Mouse (Mus musculus): ENCODE measurements at regions not wholly inside any gene's neighbourhood (a gene's known extent, or its start where the extent isn't known, plus 50 kb on each side); places are given as distances from the start of the nearest gene placed in this dataset.

- Histone ChIP-seq H3K4me1 (no peaks in the 10 kb centered on the region), H3K36me3 (no peaks in the 10 kb centered on the region), H3K9me3 (replicated peaks) (no peaks in the 10 kb centered on the region), H3K4me2 (no peak overlapping the region), H3K9ac (no peak overlapping the region), H3K4me3 (replicated peaks) (no peak overlapping the region), H3K27ac (no peak overlapping the region), H3K27me3 (peaks cover 5% of the 10 kb centered on the region; the same call in 1 of the 2 replicates)
- WGBS: 82% methylated on average over 7 of the region's 7 CpGs
- ATAC-seq (replicated peaks; ENCODE audit: low FRiP score): no peak
Measured at GRCm38 (mm10) chr8:10831864-10832263, 176.4 kb downstream of the Irs2 start.

GRCm38 (mm10) chr8:10831277-10831676, 177.0 kb downstream of the Irs2 start:
- 74% methylated on average over 6 of the region's 6 CpGs for WGBS
- Histone ChIP-seq H3K4me1 (no peaks in the 10 kb centered on the region), H3K4me3 (replicated peaks) (no peak overlapping the region), H3K36me3 (no peaks in the 10 kb centered on the region), H3K9ac (no peak overlapping the region), H3K27me3 (peaks cover 5% of the 10 kb centered on the region; the same call in 1 of the 2 replicates), H3K9me3 (replicated peaks) (no peaks in the 10 kb centered on the region), H3K27ac (no peak overlapping the region), H3K4me2 (no peak overlapping the region)
- no peak for ATAC-seq (replicated peaks; ENCODE audit: low FRiP score)

DNA sequence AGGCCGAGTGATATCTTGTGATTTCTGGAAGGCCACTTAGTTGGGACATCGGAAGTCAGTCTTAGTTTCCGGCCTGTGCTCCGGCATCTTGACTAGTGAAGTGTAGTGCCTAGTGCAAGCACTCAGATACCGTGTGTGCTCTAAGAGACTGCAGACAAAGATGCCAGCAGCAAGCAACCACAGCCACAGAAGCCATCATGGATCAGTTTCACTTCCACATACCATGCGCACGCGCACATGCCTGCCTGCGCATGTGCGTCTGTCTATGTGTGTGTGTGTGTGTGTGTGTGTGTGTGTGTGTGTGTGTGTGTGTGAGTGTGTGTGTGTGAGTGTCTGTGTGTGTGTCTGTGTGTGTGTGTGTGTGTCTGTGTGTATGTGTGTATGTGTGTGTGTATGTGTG, 177.4 kb downstream of the Irs2 start:
- no peak for ATAC-seq (replicated peaks; ENCODE audit: low FRiP score)
- Histone ChIP-seq H3K27me3 (peaks cover 5% of the 10 kb centered on the region; the same call in 1 of the 2 replicates), H3K4me1 (no peaks in the 10 kb centered on the region), H3K36me3 (no peaks in the 10 kb centered on the region), H3K27ac (no peak overlapping the region), H3K9me3 (replicated peaks) (no peaks in the 10 kb centered on the region), H3K4me2 (no peak overlapping the region), H3K4me3 (replicated peaks) (no peak overlapping the region), H3K9ac (no peak overlapping the region)
- 86% methylated on average over 10 of the region's 10 CpGs for WGBS

DNA sequence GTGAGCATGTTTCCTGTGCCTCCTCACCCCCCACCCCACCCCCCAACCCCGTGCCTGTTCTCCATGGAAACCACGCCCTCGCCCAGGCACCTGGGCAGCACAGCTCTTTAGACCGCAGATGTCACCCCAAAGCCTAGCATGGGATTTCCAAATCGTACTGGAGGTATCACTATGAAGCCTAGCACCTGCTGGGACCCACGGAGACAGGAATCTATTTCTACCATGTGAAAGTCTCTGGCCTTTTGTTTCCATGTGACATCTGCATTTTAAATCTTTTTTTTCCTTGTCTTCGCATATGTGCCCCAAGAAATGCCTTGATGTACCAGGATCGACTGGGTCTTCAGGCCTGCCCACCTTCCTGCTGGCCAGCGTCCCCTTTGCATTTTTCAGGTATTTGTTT, 179.7 kb downstream of the Irs2 start:
- H3K27ac ChIP-seq: no peak overlapping the region
- no peak overlapping the region for H3K4me2 ChIP-seq
- WGBS: 43% methylated on average over 9 of the region's 9 CpGs
- ATAC-seq (replicated peaks; ENCODE audit: low FRiP score): no peak
- no peak overlapping the region for H3K4me3 ChIP-seq (replicated peaks)
- H3K9me3 ChIP-seq (replicated peaks): no peaks in the 10 kb centered on the region
- H3K4me1 ChIP-seq: no peaks in the 10 kb centered on the region
- no peak overlapping the region for H3K9ac ChIP-seq
- no peaks in the 10 kb centered on the region for H3K36me3 ChIP-seq
- peaks cover 5% of the 10 kb centered on the region; the same call in 1 of the 2 replicates for H3K27me3 ChIP-seq

DNA sequence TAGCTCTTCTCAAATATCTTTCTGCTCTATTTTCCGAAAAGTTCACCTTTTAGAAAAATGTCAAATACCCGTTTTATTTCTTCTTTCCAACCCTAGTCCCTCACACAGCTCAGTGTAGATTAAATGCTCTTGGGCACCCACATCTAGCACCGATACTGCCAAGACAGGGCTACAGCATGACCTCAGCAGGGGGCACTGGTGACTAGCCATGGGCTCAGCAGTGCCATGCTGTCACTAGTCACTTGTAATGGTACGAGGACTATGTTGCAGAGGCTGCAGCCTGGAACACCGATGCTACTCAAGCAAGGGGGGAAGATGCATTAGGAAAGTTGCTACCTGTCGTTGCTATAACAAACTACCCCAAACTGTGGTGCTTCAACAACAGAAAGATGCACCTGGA, 180.7 kb downstream of the Irs2 start:
- H3K9me3 ChIP-seq (replicated peaks): no peaks in the 10 kb centered on the region
- H3K9ac ChIP-seq: no peak overlapping the region
- H3K4me1 ChIP-seq: no peaks in the 10 kb centered on the region
- H3K4me3 ChIP-seq (replicated peaks): no peak overlapping the region
- no peaks in the 10 kb centered on the region for H3K36me3 ChIP-seq
- no peak overlapping the region for H3K27ac ChIP-seq
- H3K27me3 ChIP-seq: peaks cover 5% of the 10 kb centered on the region; the same call in 1 of the 2 replicates
- no peak for ATAC-seq (replicated peaks; ENCODE audit: low FRiP score)
- no peak overlapping the region for H3K4me2 ChIP-seq
- WGBS: 84% methylated on average over 6 of the region's 6 CpGs

DNA sequence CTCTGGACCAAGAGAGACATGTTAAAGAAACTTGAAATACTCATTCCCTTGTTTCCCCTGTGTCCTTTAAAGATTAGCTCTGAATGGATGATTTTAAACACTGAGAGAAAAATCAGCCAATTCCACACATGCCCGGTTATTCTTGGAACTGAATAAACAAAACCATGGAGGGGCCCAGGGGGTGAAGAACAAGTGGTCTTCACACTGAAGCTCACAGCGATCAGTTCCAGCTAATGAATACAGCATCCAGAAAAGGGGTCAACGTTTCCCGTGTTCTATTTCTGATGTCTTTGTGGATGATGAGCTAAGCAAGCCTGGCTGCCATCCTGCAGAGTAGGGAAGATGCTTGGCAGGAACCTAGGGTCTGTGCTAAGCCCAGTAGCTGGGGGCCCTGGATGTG, 182.3 kb downstream of the Irs2 start:
- H3K4me3 ChIP-seq (replicated peaks): no peak overlapping the region
- 78% methylated on average over 4 of the region's 4 CpGs for WGBS
- no peak for ATAC-seq (replicated peaks; ENCODE audit: low FRiP score)

DNA sequence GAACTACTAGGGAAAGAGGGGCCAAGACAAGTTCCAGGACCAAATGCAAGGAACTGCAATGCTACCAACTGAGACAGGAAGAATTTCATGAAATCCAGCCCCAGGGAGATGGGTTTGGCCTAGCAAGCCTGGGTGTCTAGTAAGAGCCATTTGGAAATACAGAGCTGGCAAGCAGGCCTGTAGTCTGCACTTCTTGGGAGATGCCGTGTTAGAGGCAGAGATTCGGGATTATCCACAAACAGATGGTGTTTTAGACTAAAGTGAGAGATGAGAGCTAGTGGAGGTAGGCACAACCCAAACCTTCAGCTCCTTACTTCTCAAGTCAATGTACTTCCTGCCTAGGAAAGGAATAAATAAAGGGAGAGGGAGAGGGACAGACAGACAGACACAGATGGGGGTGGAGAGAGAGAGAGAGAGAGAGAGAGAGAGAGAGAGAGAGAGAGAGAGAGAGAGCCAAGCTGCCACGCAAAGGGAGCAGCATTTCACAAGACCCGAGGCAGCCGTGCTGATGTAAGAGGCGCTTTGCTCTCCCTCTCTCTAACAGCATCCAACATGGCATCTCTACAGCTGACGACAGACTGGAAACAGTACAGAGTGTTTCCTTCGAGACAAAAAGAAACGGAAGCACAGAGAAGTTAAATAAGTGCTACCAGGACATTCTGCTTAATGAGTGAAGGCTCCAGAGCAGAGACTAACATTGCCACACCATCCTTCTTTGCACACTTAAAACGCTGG, 182.9 kb downstream of the Irs2 start:
- ATAC-seq (replicated peaks; ENCODE audit: low FRiP score): no peak
- H3K27me3 ChIP-seq: peaks cover 5% of the 10 kb centered on the region; the same call in 1 of the 2 replicates
- no peaks in the 10 kb centered on the region for H3K4me1 ChIP-seq
- 78% methylated on average over 10 of the region's 10 CpGs for WGBS
- H3K36me3 ChIP-seq: no peaks in the 10 kb centered on the region
- no peak overlapping the region for H3K4me3 ChIP-seq (replicated peaks)
- H3K9ac ChIP-seq: no peak overlapping the region
- H3K27ac ChIP-seq: no peak overlapping the region
- no peaks in the 10 kb centered on the region for H3K9me3 ChIP-seq (replicated peaks)
- no peak overlapping the region for H3K4me2 ChIP-seq

More for the DNA sequence above, 182.3 kb downstream of the Irs2 start:
- Histone ChIP-seq H3K4me1 (no peaks in the 10 kb centered on the region), H3K36me3 (no peaks in the 10 kb centered on the region), H3K4me2 (no peak overlapping the region), H3K9ac (no peak overlapping the region), H3K9me3 (replicated peaks) (no peaks in the 10 kb centered on the region), H3K27ac (no peak overlapping the region), H3K27me3 (peaks cover 5% of the 10 kb centered on the region; the same call in 1 of the 2 replicates)

DNA sequence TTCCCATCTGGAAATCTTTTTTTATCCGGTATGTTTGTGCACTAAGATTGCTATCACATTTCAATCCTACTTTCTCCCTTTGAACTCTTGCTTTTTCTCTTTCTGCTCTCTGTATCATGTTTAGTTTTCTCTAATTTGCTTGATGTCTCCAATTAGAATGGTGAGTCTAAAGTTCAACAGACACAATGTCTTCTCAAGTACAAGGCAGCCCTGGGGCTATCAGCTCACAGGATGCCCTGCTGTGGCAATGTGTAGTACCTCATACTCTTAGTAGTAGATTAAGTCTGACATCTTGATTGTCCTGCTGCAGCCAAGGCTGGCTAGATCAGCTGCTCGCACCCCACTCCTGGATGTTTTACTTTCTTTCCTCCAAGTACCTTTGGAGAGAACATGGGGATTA, 186.4 kb downstream of the Irs2 start:
- no peak overlapping the region for H3K4me2 ChIP-seq

DNA sequence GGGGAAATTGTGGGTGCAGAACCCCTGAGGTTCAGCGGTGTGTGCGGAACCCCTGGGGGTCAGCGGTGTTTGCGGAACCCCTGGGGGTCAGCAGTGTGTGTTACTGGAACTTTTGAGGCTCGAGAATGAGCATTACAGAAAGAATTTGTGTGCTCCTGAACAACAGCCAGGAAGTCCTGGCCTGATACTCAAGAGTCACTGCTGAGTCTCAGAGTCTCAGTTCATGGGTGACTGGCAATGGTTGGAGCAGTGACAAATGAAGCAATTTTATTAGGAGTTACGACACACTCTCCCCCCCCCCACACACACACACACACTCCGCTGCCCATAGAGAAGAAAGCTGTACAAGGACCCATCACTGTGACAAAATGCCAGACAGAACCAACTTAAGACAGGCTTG, 193.8 kb downstream of the Irs2 start:
- Histone ChIP-seq H3K4me3 (replicated peaks) (no peak overlapping the region), H3K9ac (no peak overlapping the region), H3K4me2 (no peak overlapping the region), H3K9me3 (replicated peaks) (no peaks in the 10 kb centered on the region), H3K27me3 (no peaks in the 10 kb centered on the region), H3K4me1 (no peaks in the 10 kb centered on the region), H3K27ac (no peak overlapping the region), H3K36me3 (no peaks in the 10 kb centered on the region)
- ATAC-seq (replicated peaks; ENCODE audit: low FRiP score): no peak
- 72% methylated on average over 7 of the region's 7 CpGs for WGBS

More for the DNA sequence above, 186.4 kb downstream of the Irs2 start:
- H3K27me3 ChIP-seq: no peaks in the 10 kb centered on the region
- no peak for ATAC-seq (replicated peaks; ENCODE audit: low FRiP score)
- H3K36me3 ChIP-seq: no peaks in the 10 kb centered on the region
- H3K9ac ChIP-seq: no peak overlapping the region
- 74% methylated on average over 2 of the region's 2 CpGs for WGBS
- no peaks in the 10 kb centered on the region for H3K9me3 ChIP-seq (replicated peaks)
- H3K4me3 ChIP-seq (replicated peaks): no peak overlapping the region
- H3K27ac ChIP-seq: no peak overlapping the region
- no peaks in the 10 kb centered on the region for H3K4me1 ChIP-seq

DNA sequence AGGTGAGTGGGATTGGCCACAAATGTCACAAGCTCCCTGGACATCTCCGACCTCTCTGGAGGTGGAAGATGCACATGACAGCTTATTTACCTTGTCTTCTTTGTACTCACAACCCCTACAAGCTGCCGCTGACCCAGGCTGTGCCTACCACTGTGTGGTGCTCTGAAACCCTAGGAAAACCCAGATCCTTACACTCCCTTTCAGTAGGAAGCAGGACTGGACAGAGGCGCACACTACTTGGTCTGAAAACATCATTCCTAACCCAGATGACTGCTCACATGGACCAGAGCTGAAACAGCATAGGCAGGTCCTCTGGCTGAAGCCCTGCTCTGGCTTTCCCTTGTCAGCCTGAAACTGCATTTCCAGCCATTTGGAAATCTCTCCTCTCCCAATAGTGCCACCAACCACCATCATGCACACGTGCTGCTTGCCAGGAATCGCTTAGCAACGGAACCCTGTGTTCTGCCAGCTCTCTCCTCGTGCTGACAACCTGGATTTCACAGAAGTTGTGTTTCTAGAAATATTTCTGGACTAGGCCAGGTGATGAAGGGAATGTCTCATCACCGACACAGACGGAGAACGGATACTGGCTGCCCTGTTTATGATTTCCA, 196.1 kb downstream of the Irs2 start:
- Histone ChIP-seq H3K9me3 (replicated peaks) (no peaks in the 10 kb centered on the region), H3K27ac (no peak overlapping the region), H3K4me2 (no peak overlapping the region), H3K27me3 (peaks cover 7% of the 10 kb centered on the region; the same call in 1 of the 2 replicates), H3K4me1 (no peaks in the 10 kb centered on the region), H3K4me3 (replicated peaks) (no peak overlapping the region), H3K9ac (no peak overlapping the region), H3K36me3 (no peaks in the 10 kb centered on the region)
- ATAC-seq (replicated peaks; ENCODE audit: low FRiP score): no peak
- 74% methylated on average over 10 of the region's 10 CpGs for WGBS

DNA sequence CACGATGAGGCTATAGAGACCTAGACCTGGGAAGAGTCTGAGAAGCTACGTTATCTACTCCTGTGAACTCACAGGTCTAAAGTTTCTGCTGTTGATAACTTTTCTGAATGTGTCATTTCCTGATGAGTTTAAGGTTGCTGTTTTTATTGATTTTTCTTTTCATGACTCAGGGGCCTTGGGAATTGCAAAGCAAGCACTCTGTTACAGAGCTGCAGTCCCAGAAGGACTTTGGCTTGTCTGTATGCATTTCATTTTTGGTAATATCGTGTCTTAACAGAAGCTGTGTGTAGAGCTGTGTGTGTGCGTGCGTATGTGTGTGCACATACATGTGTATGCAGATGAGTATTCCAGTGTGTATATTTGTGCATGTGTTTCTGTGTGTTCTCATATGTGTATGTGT, 201.2 kb downstream of the Irs2 start:
- Histone ChIP-seq H3K4me1 (peaks cover 4% of the 10 kb centered on the region; the same call in 1 of the 2 replicates), H3K4me2 (no peak overlapping the region), H3K4me3 (replicated peaks) (no peak overlapping the region), H3K27me3 (peaks cover 21% of the 10 kb centered on the region; the same call in 1 of the 2 replicates), H3K27ac (no peak overlapping the region), H3K9ac (no peak overlapping the region), H3K36me3 (no peaks in the 10 kb centered on the region), H3K9me3 (replicated peaks) (no peaks in the 10 kb centered on the region)
- 95% methylated on average over 5 of the region's 5 CpGs for WGBS
- no peak for ATAC-seq (replicated peaks; ENCODE audit: low FRiP score)

DNA sequence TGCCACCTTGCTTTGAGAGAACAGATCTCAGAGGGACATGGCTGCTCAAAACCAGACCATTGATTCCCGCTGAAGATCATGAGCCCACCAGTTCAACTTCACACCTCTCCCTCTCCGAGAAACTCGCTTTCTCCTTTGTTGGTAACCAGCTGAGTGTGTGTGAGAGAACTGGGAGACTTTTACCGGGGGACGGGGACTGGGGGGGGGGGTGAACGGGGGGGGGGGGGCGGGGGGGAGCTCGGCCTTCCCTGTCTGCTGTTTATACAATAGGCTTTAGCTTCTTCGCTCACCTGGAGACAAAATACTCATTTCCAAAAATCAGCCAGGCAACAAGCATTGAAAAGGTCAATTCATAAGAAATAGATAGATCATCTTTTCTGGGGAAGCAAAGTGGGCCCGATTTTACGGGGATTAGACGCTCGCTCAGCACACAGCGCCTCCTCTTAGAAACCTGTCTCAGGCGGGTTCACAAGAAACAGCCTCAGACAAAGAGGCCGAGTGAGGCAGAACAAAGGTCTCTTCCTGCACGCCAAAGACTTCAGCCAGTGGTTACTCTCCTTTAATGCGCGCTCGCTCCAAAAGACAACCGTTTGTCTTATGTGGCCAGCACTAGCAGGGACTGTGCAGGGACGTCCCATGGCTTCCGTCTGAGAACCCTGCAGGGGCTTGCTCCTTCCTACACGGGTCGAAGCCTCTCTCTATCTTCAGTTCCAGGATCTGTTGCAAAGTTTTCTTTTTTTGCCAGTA, 202.7 kb downstream of the Irs2 start:
- peak overlapping the region; percentile 43 for H3K4me2 ChIP-seq
- peaks cover 21% of the 10 kb centered on the region; the same call in 1 of the 2 replicates for H3K27me3 ChIP-seq
- no peak overlapping the region for H3K4me3 ChIP-seq (replicated peaks)
- H3K9me3 ChIP-seq (replicated peaks): no peaks in the 10 kb centered on the region
- peaks cover 4% of the 10 kb centered on the region; the same call in 1 of the 2 replicates for H3K4me1 ChIP-seq
- no peak overlapping the region for H3K9ac ChIP-seq
- WGBS: 9% methylated on average over 24 of the region's 25 CpGs
- 0 out of 2 replicates have a peak, but pooled peaks have one; percentile 43 for ATAC-seq (replicated peaks; ENCODE audit: low FRiP score)
- H3K36me3 ChIP-seq: no peaks in the 10 kb centered on the region
- H3K27ac ChIP-seq: no peak overlapping the region
